Mouse (Mus musculus): ENCODE measurements around the gene Majin. TPM values are rescaled to one million over a fixed set of nuclear protein-coding genes. Genes with fewer than 3 reads are reported as not detected.

Majin gene
- polyA plus RNA-seq, 1 experiment from 2014 or later, result not detected

GRCm38 (mm10) chr19:6262839-6263433 is 78.7 kb downstream of the Majin start:
- no peak overlapping the region for H3K9ac ChIP-seq (ENCODE audit: low read length)
- H3K4me1 ChIP-seq (ENCODE audit: control insufficient read depth, insufficient read depth, low read length), result no peaks in the 10 kb centered on the region
- H3K36me3 ChIP-seq (ENCODE audit: control insufficient read depth, insufficient read depth, low read length), result peaks cover 11% of the 10 kb centered on the region
- no peak overlapping the region for H3K4me3 ChIP-seq (ENCODE audit: low read depth, low read length)
- H3K9me3 ChIP-seq (ENCODE audit: control insufficient read depth, low read length), result no peaks in the 10 kb centered on the region; the same call in 1 of the 2 replicates
- no peaks in the 10 kb centered on the region for H3K27me3 ChIP-seq (ENCODE audit: control insufficient read depth, insufficient read depth, low read length)
- 84% methylated on average over 8 of the region's 8 CpGs for WGBS
- H3K4me2 ChIP-seq (ENCODE audit: low read depth), result no peak overlapping the region
- ATAC-seq (ENCODE audit: insufficient read depth, low FRiP score, low TSS enrichment) (no peak), DNase-seq (ENCODE audit: low spot score) (no peak)
- H3K27ac ChIP-seq (ENCODE audit: low read depth, low read length), result no peak overlapping the region

GRCm38 (mm10) chr19:6264200-6264599 is 80.0 kb downstream of the Majin start:
- no peak overlapping the region for H3K9ac ChIP-seq (ENCODE audit: low read length)
- no peak overlapping the region for H3K4me3 ChIP-seq (ENCODE audit: low read depth, low read length)
- H3K27ac ChIP-seq (ENCODE audit: low read depth, low read length), result no peak overlapping the region
- no peaks in the 10 kb centered on the region for H3K4me1 ChIP-seq (ENCODE audit: control insufficient read depth, insufficient read depth, low read length)
- no peak overlapping the region for H3K4me2 ChIP-seq (ENCODE audit: low read depth)
- H3K36me3 ChIP-seq (ENCODE audit: control insufficient read depth, insufficient read depth, low read length), result peaks cover 8% of the 10 kb centered on the region
- WGBS, result 67% methylated on average over 9 of the region's 9 CpGs
- no peaks in the 10 kb centered on the region for H3K27me3 ChIP-seq (ENCODE audit: control insufficient read depth, insufficient read depth, low read length)
- no peaks in the 10 kb centered on the region; the same call in 1 of the 2 replicates for H3K9me3 ChIP-seq (ENCODE audit: control insufficient read depth, low read length)
- DNase-seq (ENCODE audit: low spot score) (no peak), ATAC-seq (ENCODE audit: insufficient read depth, low FRiP score, low TSS enrichment) (no peak)

GRCm38 (mm10) chr19:6264945-6265344 is 80.8 kb downstream of the Majin start:
- Histone ChIP-seq H3K9me3 (ENCODE audit: control insufficient read depth, low read length) (no peaks in the 10 kb centered on the region; the same call in 1 of the 2 replicates), H3K9ac (ENCODE audit: low read length) (no peak overlapping the region), H3K4me3 (ENCODE audit: low read depth, low read length) (no peak overlapping the region), H3K36me3 (ENCODE audit: control insufficient read depth, insufficient read depth, low read length) (peaks cover 8% of the 10 kb centered on the region), H3K27me3 (ENCODE audit: control insufficient read depth, insufficient read depth, low read length) (no peaks in the 10 kb centered on the region), H3K4me1 (ENCODE audit: control insufficient read depth, insufficient read depth, low read length) (no peaks in the 10 kb centered on the region), H3K4me2 (ENCODE audit: low read depth) (no peak overlapping the region), H3K27ac (ENCODE audit: low read depth, low read length) (no peak overlapping the region)
- no peak for ATAC-seq (ENCODE audit: insufficient read depth, low FRiP score, low TSS enrichment)
- WGBS, result 88% methylated on average over 8 of the region's 8 CpGs
- DNase-seq (ENCODE audit: low spot score), result no peak

GRCm38 (mm10) chr19:6265727-6266182 is 81.6 kb downstream of the Majin start:
- no peak overlapping the region for H3K4me2 ChIP-seq (ENCODE audit: low read depth)
- no peak overlapping the region for H3K9ac ChIP-seq (ENCODE audit: low read length)
- H3K36me3 ChIP-seq (ENCODE audit: control insufficient read depth, insufficient read depth, low read length), result peaks cover 8% of the 10 kb centered on the region
- no peaks in the 10 kb centered on the region for H3K4me1 ChIP-seq (ENCODE audit: control insufficient read depth, insufficient read depth, low read length)
- WGBS, result 71% methylated on average over 6 of the region's 6 CpGs
- H3K9me3 ChIP-seq (ENCODE audit: control insufficient read depth, low read length), result no peaks in the 10 kb centered on the region; the same call in 1 of the 2 replicates
- no peaks in the 10 kb centered on the region for H3K27me3 ChIP-seq (ENCODE audit: control insufficient read depth, insufficient read depth, low read length)
- DNase-seq (ENCODE audit: low spot score) (no peak), ATAC-seq (ENCODE audit: insufficient read depth, low FRiP score, low TSS enrichment) (no peak)
- H3K4me3 ChIP-seq (ENCODE audit: low read depth, low read length), result no peak overlapping the region
- H3K27ac ChIP-seq (ENCODE audit: low read depth, low read length), result no peak overlapping the region

- DNase-seq (ENCODE audit: low spot score), result no peak
- 52% methylated on average over 11 of the region's 11 CpGs for WGBS
- no peak overlapping the region for H3K27ac ChIP-seq (ENCODE audit: low read depth, low read length)
Observed at GRCm38 (mm10) chr19:6267306-6268169, 83.3 kb downstream of the Majin start.

GRCm38 (mm10) chr19:6268170-6268528 is 84.0 kb downstream of the Majin start:
- Histone ChIP-seq H3K4me3 (ENCODE audit: low read depth, low read length) (no peak overlapping the region), H3K27me3 (ENCODE audit: control insufficient read depth, insufficient read depth, low read length) (no peaks in the 10 kb centered on the region), H3K4me2 (ENCODE audit: low read depth) (no peak overlapping the region), H3K36me3 (ENCODE audit: control insufficient read depth, insufficient read depth, low read length) (no peaks in the 10 kb centered on the region), H3K4me1 (ENCODE audit: control insufficient read depth, insufficient read depth, low read length) (0 out of 2 replicates have a peak, but pooled peaks cover 2% of the 10 kb centered on the region), H3K9me3 (ENCODE audit: control insufficient read depth, low read length) (no peaks in the 10 kb centered on the region), H3K9ac (ENCODE audit: low read length) (no peak overlapping the region), H3K27ac (ENCODE audit: low read depth, low read length) (no peak overlapping the region)
- WGBS, result 18% methylated on average over 8 of the region's 8 CpGs
- ATAC-seq (ENCODE audit: insufficient read depth, low FRiP score, low TSS enrichment), result no peak
- peak; percentile 89 for DNase-seq (ENCODE audit: low spot score)

More at GRCm38 (mm10) chr19:6267306-6268169, 83.3 kb downstream of the Majin start:
- Histone ChIP-seq H3K9me3 (ENCODE audit: control insufficient read depth, low read length) (no peaks in the 10 kb centered on the region), H3K27me3 (ENCODE audit: control insufficient read depth, insufficient read depth, low read length) (no peaks in the 10 kb centered on the region), H3K9ac (ENCODE audit: low read length) (no peak overlapping the region), H3K4me2 (ENCODE audit: low read depth) (no peak overlapping the region), H3K36me3 (ENCODE audit: control insufficient read depth, insufficient read depth, low read length) (no peaks in the 10 kb centered on the region), H3K4me3 (ENCODE audit: low read depth, low read length) (no peak overlapping the region), H3K4me1 (ENCODE audit: control insufficient read depth, insufficient read depth, low read length) (0 out of 2 replicates have a peak, but pooled peaks cover 2% of the 10 kb centered on the region)
- ATAC-seq (ENCODE audit: insufficient read depth, low FRiP score, low TSS enrichment), result no peak

GRCm38 (mm10) chr19:6268670-6269132 is 84.5 kb downstream of the Majin start:
- 81% methylated on average over 7 of the region's 7 CpGs for WGBS
- H3K4me1 ChIP-seq (ENCODE audit: control insufficient read depth, insufficient read depth, low read length), result 0 out of 2 replicates have a peak, but pooled peaks cover 2% of the 10 kb centered on the region
- DNase-seq (ENCODE audit: low spot score) (no peak), ATAC-seq (ENCODE audit: insufficient read depth, low FRiP score, low TSS enrichment) (no peak)
- H3K4me3 ChIP-seq (ENCODE audit: low read depth, low read length), result no peak overlapping the region
- H3K9ac ChIP-seq (ENCODE audit: low read length), result no peak overlapping the region
- no peaks in the 10 kb centered on the region for H3K9me3 ChIP-seq (ENCODE audit: control insufficient read depth, low read length)
- no peak overlapping the region for H3K27ac ChIP-seq (ENCODE audit: low read depth, low read length)
- no peak overlapping the region for H3K4me2 ChIP-seq (ENCODE audit: low read depth)
- H3K27me3 ChIP-seq (ENCODE audit: control insufficient read depth, insufficient read depth, low read length), result no peaks in the 10 kb centered on the region
- no peaks in the 10 kb centered on the region for H3K36me3 ChIP-seq (ENCODE audit: control insufficient read depth, insufficient read depth, low read length)

GRCm38 (mm10) chr19:6269798-6270475 is 85.7 kb downstream of the Majin start:
- 0 out of 2 replicates have a peak, but pooled peaks cover 2% of the 10 kb centered on the region for H3K4me1 ChIP-seq (ENCODE audit: control insufficient read depth, insufficient read depth, low read length)
- WGBS, result 90% methylated on average over 8 of the region's 8 CpGs
- no peak overlapping the region for H3K27ac ChIP-seq (ENCODE audit: low read depth, low read length)
- DNase-seq (ENCODE audit: low spot score), result no peak
- no peaks in the 10 kb centered on the region for H3K27me3 ChIP-seq (ENCODE audit: control insufficient read depth, insufficient read depth, low read length)
- no peaks in the 10 kb centered on the region for H3K9me3 ChIP-seq (ENCODE audit: control insufficient read depth, low read length)
- no peak overlapping the region for H3K9ac ChIP-seq (ENCODE audit: low read length)
- H3K36me3 ChIP-seq (ENCODE audit: control insufficient read depth, insufficient read depth, low read length), result no peaks in the 10 kb centered on the region
- H3K4me2 ChIP-seq (ENCODE audit: low read depth), result no peak overlapping the region
- H3K4me3 ChIP-seq (ENCODE audit: low read depth, low read length), result no peak overlapping the region
- no peak for ATAC-seq (ENCODE audit: insufficient read depth, low FRiP score, low TSS enrichment)

Data from neural tube, embryonic 11.5 days (tissue).